12 mouse cellular contexts compared by ENCODE assay signal in genomic region chr1:34120066-34120465, GRCm38 (mm10).
DNase-seq lines count a peak whose midpoint lies in the region; ATAC-seq and TF ChIP-seq lines count a peak whose summit lies in the region.
"Had no signal": no experiment of that assay in that cellular context is flagged by ENCODE, and none has a peak within 500 bp of the region (broad histone marks: within the 10 kb centered on the region; RNA-seq: fewer than 3 reads in every experiment).

No protein-coding gene starts in this region.

- H3K9ac ChIP-seq in liver, adult 2 months (ENCODE audit: low read depth, low read length): no peak overlapping the region
- H3K9ac ChIP-seq in intestine, embryonic 16.5 days (ENCODE audit: low read depth, low read length): no peak overlapping the region
- no peak overlapping the region for H3K9ac ChIP-seq in stomach, embryonic 15.5 days
- H3K9ac ChIP-seq in hindbrain, postnatal 0 days (replicated peaks; ENCODE audit: low read length): no peak overlapping the region
- no peak overlapping the region for H3K9ac ChIP-seq in forebrain, postnatal 0 days
- H3K9ac ChIP-seq: lung, embryonic 14.5 days had no signal

- ATAC-seq in intestine, embryonic 16.5 days: 0 out of 2 replicates have a peak, but pooled peaks have one; percentile 12
- no peak for ATAC-seq in stomach, embryonic 15.5 days (ENCODE audit: insufficient read depth, low FRiP score, low read depth)
- ATAC-seq in hindbrain, postnatal 0 days: no peak
- ATAC-seq in forebrain, postnatal 0 days: no peak

- H3K4me3 ChIP-seq in liver, adult 2 months (ENCODE audit: insufficient read depth, low read depth, low read length): no peak overlapping the region
- H3K4me3 ChIP-seq in intestine, embryonic 16.5 days (ENCODE audit: low read length): no peak overlapping the region
- no peak overlapping the region for H3K4me3 ChIP-seq in stomach, embryonic 15.5 days (replicated peaks)
- H3K4me3 ChIP-seq in hindbrain, postnatal 0 days (ENCODE audit: low read length): no peak overlapping the region
- no peak overlapping the region for H3K4me3 ChIP-seq in forebrain, postnatal 0 days (ENCODE audit: low read depth, low read length)
- H3K4me3 ChIP-seq: forebrain, embryonic 10.5 days had no signal

- 44% methylated on average over 6 of the region's 6 CpGs for WGBS in liver, adult 2 months
- 65% methylated on average over 6 of the region's 6 CpGs for WGBS in intestine, embryonic 16.5 days
- 64% methylated on average over 6 of the region's 6 CpGs for WGBS in stomach, embryonic 15.5 days
- WGBS in hindbrain, postnatal 0 days: 65% methylated on average over 6 of the region's 6 CpGs
- 76% methylated on average over 6 of the region's 6 CpGs for WGBS in forebrain, postnatal 0 days

- no peak for TF ChIP-seq POLR2A in liver, adult 2 months (IDR thresholded peaks at IDR 0.05; ENCODE audit: extremely low read depth, insufficient read depth, low read length)

- peak; percentile 27 for DNase-seq in cerebellum, adult 8-10 months
- DNase-seq in cerebellum, adult 9-10 months: no peak
- DNase-seq in liver, adult 2 months (ENCODE audit: extremely low read depth, low read depth, low spot score): peak; percentile 8
- DNase-seq in liver: no peak
- no peak for DNase-seq in hindbrain, postnatal 0 days (ENCODE audit: low spot score)
- no peak for DNase-seq in forebrain, postnatal 0 days
- DNase-seq: adrenal gland, postnatal 36 days; embryo, embryonic 11 days; lung, embryonic 14.5 days had no signal

- peaks cover 14% of the 10 kb centered on the region for H3K4me1 ChIP-seq in liver, adult 2 months (ENCODE audit: control insufficient read depth, insufficient read depth, low read length)
- H3K4me1 ChIP-seq in intestine, embryonic 16.5 days (ENCODE audit: control insufficient read depth, insufficient read depth, low read length): peaks cover 15% of the 10 kb centered on the region
- H3K4me1 ChIP-seq in stomach, embryonic 15.5 days: peaks cover 14% of the 10 kb centered on the region
- 0 out of 2 replicates have a peak, but pooled peaks cover 3% of the 10 kb centered on the region for H3K4me1 ChIP-seq in hindbrain, postnatal 0 days (ENCODE audit: insufficient read depth, low read length)
- H3K4me1 ChIP-seq in forebrain, postnatal 0 days (ENCODE audit: insufficient read depth): no peaks in the 10 kb centered on the region
- H3K4me1 ChIP-seq: forebrain, embryonic 10.5 days had no signal

- H3K27ac ChIP-seq in liver, adult 2 months (replicated peaks; ENCODE audit: insufficient read depth, low read depth, low read length): no peak overlapping the region
- peak overlapping the region; percentile 74 for H3K27ac ChIP-seq in intestine, embryonic 16.5 days (ENCODE audit: low read length)
- peak overlapping the region; percentile 79 for H3K27ac ChIP-seq in stomach, embryonic 15.5 days
- H3K27ac ChIP-seq in hindbrain, postnatal 0 days: no peak overlapping the region
- no peak overlapping the region for H3K27ac ChIP-seq in forebrain, postnatal 0 days (ENCODE audit: low read depth, low read length)
- H3K27ac ChIP-seq: forebrain, embryonic 10.5 days had no signal

- TF ChIP-seq CTCF in liver, adult 2 months (IDR thresholded peaks at IDR 0.05; ENCODE audit: low read depth, low read length): no peak
- TF ChIP-seq CTCF in hindbrain, postnatal 0 days (IDR thresholded peaks at IDR 0.05; ENCODE audit: low read depth): no peak
- TF ChIP-seq CTCF in forebrain, postnatal 0 days (IDR thresholded peaks at IDR 0.05; ENCODE audit: low read depth): no peak

- H3K9me3 ChIP-seq in intestine, embryonic 16.5 days (ENCODE audit: control insufficient read depth, low read length): no peaks in the 10 kb centered on the region
- H3K9me3 ChIP-seq in stomach, embryonic 15.5 days: no peaks in the 10 kb centered on the region
- H3K9me3 ChIP-seq in hindbrain, postnatal 0 days (ENCODE audit: low read length): no peaks in the 10 kb centered on the region
- H3K9me3 ChIP-seq in forebrain, postnatal 0 days (ENCODE audit: low read length): no peaks in the 10 kb centered on the region
- H3K9me3 ChIP-seq: forebrain, embryonic 10.5 days had no signal

- H3K36me3 ChIP-seq in liver, adult 2 months (ENCODE audit: control insufficient read depth, insufficient read depth, low read length): no peaks in the 10 kb centered on the region
- no peaks in the 10 kb centered on the region for H3K36me3 ChIP-seq in intestine, embryonic 16.5 days (ENCODE audit: control insufficient read depth, insufficient read depth, low read length)
- no peaks in the 10 kb centered on the region for H3K36me3 ChIP-seq in stomach, embryonic 15.5 days
- no peaks in the 10 kb centered on the region; the same call in 1 of the 2 replicates for H3K36me3 ChIP-seq in hindbrain, postnatal 0 days (ENCODE audit: insufficient read depth, low read length)
- no peaks in the 10 kb centered on the region for H3K36me3 ChIP-seq in forebrain, postnatal 0 days (ENCODE audit: insufficient read depth)
- H3K36me3 ChIP-seq: forebrain, embryonic 10.5 days had no signal

- no peaks in the 10 kb centered on the region; the same call in 1 of the 2 replicates for H3K79me2 ChIP-seq in liver, adult 2 months (ENCODE audit: control insufficient read depth, insufficient read depth, low read length)

- peak overlapping the region; percentile 63 for H3K4me2 ChIP-seq in intestine, embryonic 16.5 days (ENCODE audit: low read depth, low read length)
- H3K4me2 ChIP-seq in stomach, embryonic 15.5 days: no peak overlapping the region; the same call in 1 of the 2 replicates
- H3K4me2 ChIP-seq in hindbrain, postnatal 0 days (ENCODE audit: low read depth, low read length): no peak overlapping the region
- H3K4me2 ChIP-seq in forebrain, postnatal 0 days (ENCODE audit: low read depth): no peak overlapping the region

- no peaks in the 10 kb centered on the region for H3K27me3 ChIP-seq in liver, adult 2 months (ENCODE audit: control insufficient read depth, insufficient read depth, low read length)
- H3K27me3 ChIP-seq in intestine, embryonic 16.5 days (replicated peaks; ENCODE audit: control insufficient read depth, insufficient read depth, low read length): no peaks in the 10 kb centered on the region
- H3K27me3 ChIP-seq in stomach, embryonic 15.5 days (replicated peaks): no peaks in the 10 kb centered on the region
- H3K27me3 ChIP-seq in hindbrain, postnatal 0 days (ENCODE audit: insufficient read depth, low read length): no peaks in the 10 kb centered on the region
- no peaks in the 10 kb centered on the region for H3K27me3 ChIP-seq in forebrain, postnatal 0 days (ENCODE audit: insufficient read depth, low read length)

Comparison
In these comparisons a context has a peak if more than half of its experiments do, and no peak if none do; other contexts are left out.
1. DNase-seq: peak in cerebellum, adult 8-10 months (single experiment) and liver, adult 2 months (single experiment); none in cerebellum, adult 9-10 months (single experiment), liver (single experiment), hindbrain, postnatal 0 days (single experiment) and forebrain, postnatal 0 days (single experiment).
2. H3K27ac ChIP-seq: peak in intestine, embryonic 16.5 days (single experiment) and stomach, embryonic 15.5 days (single experiment); none in liver, adult 2 months (single experiment), hindbrain, postnatal 0 days (single experiment) and forebrain, postnatal 0 days (single experiment).